Mouse (Mus musculus) right cerebral cortex, adult 2 months (tissue): ENCODE results near the gene Fam208a.

Source experiments
- DNase-seq, 2 experiments: peaks; one replicate each; pipeline ENCODE4 v3.0.0; 2021 to 2022; ENCODE audit warnings: low spot score in 2 of 2

Fam208a gene

DNA sequence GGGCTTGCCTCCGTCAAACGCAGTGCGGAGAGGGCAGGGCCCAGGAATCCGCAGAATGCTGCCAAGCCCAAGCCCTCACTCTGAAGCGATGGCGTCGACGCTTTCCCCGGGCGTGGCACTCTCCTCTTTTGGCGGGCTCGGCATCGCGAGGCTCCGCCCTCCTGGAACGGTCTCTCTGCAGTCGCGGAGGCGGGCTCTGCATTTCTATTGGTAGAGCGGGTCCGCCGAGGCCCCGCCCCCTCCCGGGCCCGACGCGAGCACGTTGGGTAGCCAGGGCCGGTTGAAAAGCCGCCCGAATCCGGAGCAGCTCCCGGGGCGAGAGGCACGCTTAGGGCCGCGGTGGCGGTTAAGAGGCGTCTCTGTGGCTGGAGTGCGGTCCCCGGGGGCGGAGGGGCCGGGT lies at the start of gene Fam208a:
TSS of gene Fam208a (plus strand) at position 262 of the 400 bp plus-strand sequence.
- peak; percentile 89 to 95 for DNase-seq

DNA sequence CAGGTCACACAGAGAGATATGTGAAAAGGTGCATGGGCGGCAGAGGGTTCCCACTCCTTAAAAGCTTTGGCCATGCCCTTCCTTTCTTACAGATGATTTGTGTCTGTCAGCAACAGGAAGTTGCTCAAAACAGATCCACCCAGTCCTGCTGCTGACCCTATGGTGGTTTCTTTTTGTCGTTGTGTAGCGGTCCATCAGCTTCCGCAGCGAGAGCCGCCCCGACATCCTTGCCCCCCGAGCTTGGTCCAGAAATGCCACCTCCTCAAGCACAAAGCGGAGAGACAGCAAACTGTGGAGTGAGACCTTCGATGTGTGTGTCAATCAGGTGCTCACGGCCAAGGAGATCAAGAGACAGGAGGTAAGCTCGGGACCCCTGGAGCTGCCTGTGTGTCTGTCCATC lies 49.2 kb upstream of the Fam208a start:
- DNase-seq: no peak

DNA sequence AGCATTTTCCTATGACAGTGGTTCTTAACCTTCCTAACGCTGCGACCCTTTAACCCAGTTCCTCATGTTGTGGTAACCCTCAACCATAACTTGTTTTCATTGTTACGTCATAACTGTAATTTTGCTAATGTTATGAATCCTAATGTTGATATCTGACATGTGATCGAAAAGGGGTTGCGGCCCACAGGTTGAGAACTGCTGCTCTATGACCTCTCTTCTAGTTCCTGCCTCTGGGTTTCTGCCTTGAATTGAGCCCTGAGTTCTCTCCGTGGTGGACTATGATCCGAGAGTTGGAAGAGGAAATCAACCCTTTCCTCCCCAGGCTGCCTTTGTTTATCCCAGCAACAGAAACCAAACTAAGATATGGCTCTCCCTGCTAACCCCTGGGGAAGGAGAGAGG lies 47.2 kb upstream of the Fam208a start:
- DNase-seq: no peak

DNA sequence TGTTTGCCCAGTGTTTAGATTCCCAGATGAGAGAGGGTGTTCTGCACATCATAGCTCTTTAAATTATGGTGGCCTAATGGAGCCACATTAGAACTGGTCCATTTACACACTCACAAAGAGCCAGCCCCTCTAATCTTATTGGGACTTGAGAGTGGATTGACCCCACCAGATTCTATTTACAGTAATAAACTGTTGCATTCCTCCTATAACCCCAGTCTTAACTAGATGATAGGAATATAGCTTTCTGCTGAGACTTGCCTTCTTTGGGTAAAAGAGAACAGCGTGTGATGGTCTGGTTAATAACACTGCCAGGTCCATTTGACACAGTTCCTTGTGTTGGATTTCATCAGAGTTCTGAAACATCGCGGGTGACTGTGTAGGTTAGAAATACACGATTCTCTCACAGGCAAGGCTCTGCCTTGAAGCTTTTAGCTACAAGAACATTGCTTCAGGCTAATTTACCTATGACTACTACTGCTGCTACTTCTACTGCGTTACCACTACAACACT lies 45.3 kb upstream of the Fam208a start:
- DNase-seq: no peak

DNA sequence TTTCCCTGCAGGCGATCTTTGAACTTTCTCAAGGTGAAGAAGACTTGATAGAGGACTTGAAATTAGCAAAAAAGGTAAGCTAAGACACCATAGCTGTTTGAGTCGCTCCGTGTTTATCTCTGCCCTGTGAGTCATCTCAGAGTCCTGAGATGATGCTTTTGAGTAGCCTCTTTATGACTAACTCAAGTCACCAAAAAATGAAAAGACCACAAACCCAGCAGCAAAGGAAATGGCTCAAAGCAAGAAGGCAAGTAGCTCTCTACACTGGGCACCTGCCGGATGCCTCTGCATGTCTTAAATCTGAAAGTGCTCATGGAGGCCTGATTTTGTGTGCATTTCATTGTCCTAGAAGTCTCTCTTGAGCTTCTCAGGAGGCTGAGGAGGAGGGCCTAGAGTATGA lies 44.5 kb upstream of the Fam208a start:
- DNase-seq: no peak

DNA sequence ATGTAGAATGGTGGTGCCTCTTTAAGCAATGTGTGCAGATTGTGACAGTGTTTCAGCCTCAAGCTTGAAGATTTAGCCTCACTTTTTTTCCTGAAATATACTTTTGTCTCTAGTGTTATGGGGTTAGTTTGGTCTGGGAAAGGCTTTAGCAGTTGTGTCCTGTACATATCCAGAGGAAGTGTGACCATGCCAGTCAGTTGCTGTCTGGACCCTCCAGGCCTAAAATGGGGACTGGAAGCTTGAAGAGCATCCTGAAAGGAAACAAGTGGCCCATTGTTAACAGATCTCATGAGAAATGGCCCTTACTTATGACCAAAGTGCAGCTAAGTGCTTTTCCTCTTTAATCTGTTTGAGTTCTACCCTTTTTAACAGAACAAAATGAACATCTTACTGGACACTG lies 40.0 kb upstream of the Fam208a start:
- DNase-seq: no peak

DNA sequence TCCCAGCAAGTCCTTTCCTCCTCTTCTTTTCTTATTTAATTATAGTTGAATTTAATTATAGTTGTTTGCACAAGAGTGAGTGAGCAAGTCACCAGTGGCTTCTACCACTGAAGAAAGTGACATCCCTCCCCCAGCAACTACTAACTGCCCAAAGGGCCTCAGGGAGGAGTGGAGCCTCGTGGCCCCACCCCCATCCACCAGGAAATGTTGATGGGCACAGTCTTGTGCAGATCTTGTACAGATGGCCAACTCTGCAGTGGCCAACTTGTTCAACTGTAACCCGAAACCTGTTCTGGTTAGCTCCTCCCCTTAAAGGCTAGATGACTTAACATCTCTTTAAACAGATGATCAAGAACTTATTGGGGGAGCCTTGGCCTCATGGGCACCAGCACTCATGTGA lies 38.9 kb upstream of the Fam208a start:
- DNase-seq: no peak

DNA sequence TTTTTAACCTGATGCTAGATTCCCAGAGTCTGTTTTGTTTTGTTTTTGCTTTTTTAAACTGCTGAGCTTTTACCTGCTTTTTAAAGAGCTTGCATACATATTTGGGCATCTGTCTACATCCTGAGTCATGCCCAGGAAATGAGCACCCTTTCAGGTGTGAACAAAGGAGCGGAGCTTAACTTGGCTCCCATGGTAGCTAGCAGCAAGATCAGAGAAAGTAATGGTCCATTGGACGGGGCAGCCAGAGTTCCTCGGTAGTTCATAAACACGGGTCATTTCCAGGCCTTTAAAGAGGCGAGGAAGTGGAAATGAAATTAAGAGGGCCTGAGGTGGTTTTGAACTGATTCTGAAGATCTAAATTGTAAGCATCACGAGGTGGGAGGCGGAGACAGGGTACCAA lies 38.0 kb upstream of the Fam208a start:
- no peak for DNase-seq

DNA sequence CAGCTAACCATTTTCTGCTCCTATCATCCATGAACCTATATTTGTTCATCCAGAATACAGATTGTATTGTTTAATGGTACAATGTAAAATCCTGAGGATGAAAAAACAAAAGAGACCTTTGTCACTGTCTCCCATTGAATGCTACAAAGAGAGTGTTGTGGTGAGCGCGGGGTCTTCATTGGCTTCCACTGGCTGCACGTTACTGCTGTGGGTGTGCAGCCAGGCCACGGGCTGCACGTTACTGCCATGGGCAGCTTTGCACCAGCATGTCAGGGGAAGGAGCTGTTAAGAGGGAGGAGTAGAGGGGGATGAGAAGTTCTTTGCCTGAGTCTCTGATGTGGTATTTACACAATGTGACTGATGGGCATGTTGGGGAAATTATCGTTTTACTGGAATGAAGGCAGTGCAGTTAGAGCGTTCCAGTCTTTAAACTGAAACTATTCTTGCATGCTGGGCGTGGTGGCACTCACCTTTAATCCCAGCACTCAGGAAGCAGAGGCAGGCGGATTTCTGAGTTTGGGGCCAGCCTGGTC lies 36.8 kb upstream of the Fam208a start:
- DNase-seq: no peak

DNA sequence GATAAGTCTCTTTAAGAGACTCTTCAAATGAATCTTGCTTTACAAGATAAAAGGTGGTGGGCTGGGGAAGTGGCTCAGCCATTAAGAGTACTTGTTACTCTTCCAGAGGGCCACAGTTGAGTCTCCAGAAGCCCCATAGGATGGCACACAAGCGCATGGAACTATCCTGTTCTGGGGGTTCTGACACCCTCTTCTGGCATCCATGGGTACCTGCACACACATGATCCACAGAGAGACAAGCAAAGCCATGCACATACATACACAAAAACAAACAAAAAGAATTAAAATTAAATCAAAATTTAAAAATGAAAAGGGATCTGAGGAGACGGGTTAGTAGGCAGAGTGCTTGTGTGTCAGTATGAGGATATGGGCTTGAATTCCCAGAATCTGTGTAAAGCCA lies 36.0 kb upstream of the Fam208a start:
- no peak for DNase-seq

DNA sequence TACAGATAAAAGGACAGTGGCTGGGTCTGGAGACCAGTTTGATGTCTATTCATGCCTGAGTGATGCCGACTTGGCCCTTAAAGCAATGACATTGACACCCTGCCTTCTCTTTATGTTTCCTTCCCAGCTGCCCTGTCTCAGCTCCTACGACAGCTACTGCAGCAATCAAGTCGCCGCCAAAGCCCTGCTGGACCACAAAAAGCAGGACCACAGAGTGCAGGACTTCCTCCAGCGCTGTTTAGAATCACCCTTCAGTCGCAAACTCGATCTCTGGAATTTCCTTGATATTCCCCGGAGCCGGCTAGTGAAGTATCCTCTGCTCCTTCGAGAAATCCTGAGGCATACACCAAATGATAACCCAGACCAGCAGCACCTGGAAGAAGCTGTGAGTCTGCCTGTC lies 34.8 kb upstream of the Fam208a start:
- no peak for DNase-seq

DNA sequence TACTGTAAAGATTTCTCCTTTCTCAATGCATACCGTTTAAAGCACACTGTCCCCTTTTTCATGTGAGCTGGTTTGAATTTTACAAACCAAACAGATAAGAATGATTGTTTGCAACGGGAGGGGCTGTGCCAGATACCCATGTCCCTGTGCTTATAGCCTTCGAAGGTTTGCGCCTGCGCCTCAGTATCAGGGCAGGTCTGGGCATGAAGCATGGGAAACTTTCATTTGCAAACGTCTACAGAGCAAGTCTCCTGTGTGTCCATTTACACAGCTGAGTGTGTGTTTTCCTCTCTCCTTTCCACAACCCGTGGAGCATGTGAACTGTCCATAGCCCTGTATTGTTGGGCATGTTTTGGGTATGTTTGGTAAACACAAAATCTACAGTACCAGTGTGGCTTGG lies 32.2 kb upstream of the Fam208a start:
- no peak for DNase-seq

DNA sequence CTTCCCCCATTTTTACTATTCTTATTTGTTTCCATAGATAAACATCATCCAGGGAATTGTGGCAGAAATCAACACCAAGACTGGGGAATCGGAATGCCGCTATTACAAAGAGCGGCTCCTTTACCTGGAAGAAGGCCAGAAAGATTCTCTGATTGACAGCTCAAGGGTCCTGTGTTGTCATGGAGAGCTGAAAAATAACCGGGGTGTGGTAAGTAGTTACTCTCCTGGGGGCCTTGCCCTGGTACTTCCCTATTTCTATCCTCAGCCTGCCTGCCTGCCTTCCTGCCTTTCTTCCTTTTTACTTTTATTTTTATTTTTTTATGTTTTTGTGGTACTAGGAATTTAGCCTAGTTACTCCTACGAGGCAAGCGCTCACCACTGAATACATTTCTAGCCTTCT lies 31.1 kb upstream of the Fam208a start:
- DNase-seq: no peak

DNA sequence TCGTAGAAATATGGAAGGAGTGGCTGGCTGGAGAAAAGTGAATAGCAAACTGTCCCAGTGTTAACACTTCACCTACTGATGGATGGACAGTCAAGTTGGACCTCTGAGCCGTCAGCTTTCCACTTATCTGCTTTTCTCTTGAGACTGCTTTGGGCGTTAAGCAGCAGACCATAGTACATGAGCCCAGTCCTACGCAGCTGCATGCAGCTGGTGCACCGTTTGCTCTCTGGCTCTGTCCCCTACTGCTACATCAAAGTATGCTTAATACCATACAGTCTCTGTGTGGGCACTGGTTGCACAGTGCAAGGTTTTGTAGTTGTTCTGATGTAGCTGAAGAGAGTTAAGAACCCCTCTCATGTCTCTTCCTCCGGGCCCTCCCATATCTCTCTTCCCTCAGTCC lies 28.1 kb upstream of the Fam208a start:
- DNase-seq: no peak

DNA sequence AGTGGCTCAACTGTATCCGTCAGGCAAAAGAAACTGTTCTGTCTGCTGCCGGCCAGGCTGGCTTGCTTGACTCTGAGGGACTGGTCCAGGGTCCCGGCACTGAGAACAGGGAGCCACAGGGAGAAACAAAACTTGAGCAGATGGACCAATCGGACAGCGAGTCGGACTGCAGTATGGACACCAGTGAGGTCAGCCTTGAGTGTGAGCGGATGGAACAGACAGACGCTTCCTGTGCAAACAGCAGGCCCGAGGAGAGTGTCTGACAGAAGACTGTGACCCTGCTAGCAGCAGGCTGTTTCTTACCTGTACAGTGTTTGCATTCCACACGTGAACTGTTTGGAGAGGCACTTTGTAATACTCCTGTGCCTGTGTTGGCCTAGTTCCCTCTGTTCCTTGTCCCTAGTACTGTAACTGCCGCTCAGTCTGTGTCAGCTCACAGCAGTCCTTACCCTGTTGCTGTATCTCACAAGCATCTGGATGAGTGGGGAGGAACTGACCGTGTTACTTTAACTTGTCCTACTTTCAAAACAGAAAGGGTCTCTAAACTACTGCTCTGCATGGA lies 26.8 kb upstream of the Fam208a start:
- no peak for DNase-seq

DNA sequence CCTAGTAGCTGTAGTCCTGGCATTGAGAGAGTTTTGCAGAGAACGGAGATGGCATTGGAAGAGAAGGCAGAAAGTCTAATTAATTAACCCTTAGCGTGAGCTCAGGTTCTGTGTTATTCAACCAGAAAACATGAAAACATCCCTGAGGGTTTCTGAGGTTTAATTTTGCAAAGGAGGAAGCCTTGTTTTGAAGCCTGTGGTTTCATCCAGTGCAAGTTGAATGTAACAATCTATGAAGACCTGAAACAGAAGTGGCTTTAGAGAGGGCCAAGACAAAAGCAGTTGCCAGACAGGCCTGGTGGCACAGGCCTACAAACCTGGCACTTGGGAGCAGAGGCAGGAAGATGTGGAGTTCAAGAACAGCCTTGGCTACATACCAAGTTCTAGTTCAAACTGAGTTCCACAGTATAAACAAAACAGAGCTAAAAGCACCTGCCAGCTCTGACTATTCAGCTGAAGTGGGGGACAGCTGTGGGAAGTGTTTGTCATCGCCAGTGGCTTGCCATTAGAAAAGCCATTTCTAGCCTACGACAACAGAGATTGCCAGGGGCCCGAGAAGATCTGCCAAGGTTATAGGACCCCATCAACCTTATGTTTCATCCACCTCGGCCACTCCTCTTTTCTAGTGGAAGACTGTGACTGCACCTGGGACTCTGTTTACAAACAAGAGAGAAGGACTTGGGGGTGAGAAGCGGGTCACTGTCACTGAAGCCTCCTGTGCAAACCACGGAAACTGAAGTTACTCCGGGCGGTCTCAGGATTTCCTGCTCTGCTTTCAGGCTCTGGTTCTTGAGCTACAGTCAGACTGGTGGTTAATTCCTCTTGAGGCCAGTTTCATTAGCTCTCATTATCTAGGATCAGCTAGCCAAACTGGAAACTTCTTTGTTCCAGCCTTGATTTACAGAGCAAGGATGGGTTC lies 26.0 kb upstream of the Fam208a start:
- DNase-seq: no peak

DNA sequence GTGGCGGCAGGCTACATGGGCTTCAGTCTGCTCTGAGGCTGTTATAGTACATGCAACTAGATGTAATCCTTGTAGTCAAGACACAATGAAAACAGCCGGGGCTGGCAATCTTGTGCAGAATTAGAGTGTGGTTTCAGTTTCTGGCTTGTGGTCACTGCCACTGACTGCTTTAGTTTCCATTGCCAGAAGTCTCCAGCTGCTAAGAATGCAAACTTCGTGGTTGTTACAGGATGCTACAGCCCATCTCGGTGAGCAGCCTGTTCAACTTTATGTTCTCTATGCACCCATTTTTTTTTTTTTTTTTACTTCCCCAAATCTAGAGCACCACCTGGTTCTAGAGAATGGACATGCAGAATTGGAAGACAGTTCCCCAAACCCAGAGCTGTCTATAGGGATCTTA lies 23.2 kb upstream of the Fam208a start:
- no peak for DNase-seq

DNA sequence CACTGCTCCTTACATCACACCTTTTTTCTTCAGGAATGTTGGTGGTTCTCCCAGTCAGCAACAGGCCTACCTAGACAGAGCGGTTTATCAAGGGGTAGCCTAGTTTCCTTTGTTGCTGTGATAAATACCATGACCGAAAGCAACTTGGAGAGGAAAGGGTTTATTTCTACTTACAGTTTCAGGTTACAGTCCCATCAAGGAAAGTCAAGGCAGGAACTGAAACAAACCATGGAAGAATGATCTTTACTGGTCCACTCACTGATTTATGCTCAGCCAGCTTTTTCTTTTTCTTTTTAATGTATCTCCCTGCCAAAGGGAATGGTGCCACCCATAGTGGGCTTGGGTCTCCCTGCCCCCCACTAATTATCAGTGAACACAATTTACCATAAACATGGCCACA lies 22.7 kb upstream of the Fam208a start:
- DNase-seq: no peak

DNA sequence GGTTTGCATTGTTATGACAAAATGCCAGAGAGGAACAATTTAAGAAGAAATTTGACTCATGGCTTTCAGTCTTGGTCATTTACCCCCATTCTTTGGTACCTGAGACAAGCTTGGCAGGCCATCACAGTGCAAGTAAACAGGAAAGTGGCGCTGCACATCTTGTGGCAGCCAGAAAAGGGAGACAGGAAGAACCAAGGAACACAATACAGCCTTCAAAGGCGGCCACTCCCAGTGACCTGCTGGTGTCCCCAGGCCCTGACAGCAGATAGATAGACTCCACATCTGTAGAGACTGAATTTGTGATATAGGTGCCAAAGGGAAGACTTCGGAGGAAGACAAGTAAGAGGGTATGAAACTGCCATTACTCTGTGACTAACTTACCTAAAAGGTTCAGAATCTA lies 20.4 kb upstream of the Fam208a start:
- DNase-seq: no peak

DNA sequence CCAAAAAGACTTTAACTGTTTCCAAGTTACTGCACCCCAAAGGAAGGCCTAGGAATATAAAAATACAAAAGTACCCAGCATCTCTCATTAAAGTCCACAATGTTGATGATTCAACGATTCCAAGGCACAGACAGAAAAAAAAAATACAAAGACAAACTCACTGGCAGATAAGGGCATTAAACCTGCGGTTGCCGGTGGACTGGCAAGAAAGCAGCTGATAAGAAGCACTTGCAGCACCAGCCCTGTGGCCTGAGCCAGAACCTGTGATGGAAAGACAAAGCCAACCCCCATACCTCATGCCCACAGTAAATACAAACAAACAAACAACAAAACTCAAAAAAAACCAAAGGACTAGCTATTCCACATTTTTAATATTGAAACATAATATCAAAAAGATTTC lies 19.0 kb upstream of the Fam208a start:
- no peak for DNase-seq

DNA sequence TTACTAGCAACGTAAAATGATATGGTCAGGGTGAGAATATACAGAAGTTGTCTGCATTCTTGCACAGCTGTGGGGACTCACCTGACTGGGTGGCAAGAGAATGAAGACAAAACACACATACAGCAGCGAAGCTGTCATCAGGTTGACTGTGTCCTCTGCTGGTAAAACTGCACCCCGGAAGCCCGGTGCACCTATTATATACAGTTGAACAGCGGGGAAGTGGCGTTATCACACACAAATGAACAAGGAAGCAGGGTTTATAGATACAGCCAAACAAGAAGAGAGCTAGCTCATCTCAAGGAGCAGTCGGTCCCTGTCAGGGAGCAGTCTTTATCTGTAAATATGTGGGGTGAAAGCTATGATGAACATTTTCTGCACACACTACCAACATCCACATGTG lies 17.1 kb upstream of the Fam208a start:
- DNase-seq: no peak

DNA sequence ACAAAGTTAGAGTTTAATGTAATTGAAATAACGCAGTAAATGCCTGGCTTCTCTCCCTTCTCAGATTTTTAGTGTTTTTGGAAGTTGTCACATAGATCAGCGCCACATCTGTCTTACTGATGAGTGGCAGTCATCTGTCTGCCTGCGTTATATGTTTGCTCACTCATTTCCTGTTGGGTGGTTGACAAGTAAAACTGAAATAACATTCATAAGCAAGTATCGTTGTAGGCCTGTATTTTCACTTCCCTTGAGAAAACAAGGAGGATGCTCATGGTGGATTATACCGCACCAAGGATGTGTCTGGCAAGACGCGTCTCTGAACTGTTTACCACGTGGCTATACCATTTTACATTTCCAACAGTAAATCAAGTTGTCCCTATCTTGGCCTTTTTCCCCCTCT lies 15.9 kb upstream of the Fam208a start:
- DNase-seq: no peak

DNA sequence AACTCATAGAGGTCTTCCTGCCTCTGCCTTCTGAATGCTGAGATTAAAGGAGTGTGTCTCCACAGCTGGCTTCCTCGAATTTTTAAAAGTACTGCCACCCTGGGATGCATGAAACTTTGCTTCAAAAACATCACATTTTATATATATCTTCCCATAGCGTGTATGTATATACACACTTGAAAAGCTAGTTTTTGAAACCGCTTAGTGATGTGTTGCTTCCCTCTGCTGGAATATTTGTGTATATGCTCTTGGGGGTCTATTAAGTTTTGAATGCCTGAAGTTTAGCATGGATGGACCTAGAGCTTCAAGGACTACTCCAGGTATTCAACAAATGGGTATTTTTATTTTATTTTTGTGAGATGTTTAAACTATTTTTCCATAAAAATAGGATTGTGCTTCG lies 14.7 kb upstream of the Fam208a start:
- DNase-seq: peak in 1 of 2 experiments; percentile 51
